Mouse (Mus musculus) MEL (cell line): ENCODE data around the gene Kat8. TPM values are rescaled to one million over a fixed set of nuclear protein-coding genes. Genes with fewer than 3 reads are reported as not detected.
A peak's percentile ranks its signal among the peaks of the same experiment; 100 is the strongest.

Experiments used
- DNase-seq: peaks from one replicate; pipeline ENCODE4 v3.0.0; 2011; ENCODE audit warnings: low read depth, low spot score
- H3K27ac ChIP-seq: 2 replicates; pipeline ENCODE4 v1.5.1; 2012; ENCODE audit warnings: low read depth, mild to moderate bottlenecking, control low read depth, low read length, moderate library complexity; ENCODE audit not compliant: control insufficient read depth
- H3K27me3 ChIP-seq, 2 experiments: fragments of 150-350 bp in 1 of 2; sonication (generic) in 1 of 2; 2 replicates each; pipeline ENCODE4 v1.6.1; 2012; ENCODE audit warnings: low read length in 2 of 2, mild to moderate bottlenecking in 2 of 2, improper control_type of control experiment in 1 of 2, moderate library complexity in 1 of 2; ENCODE audit not compliant: insufficient read depth in 2 of 2, control insufficient read depth in 1 of 2
- H3K36me3 ChIP-seq, 2 experiments: 2 replicates each; pipeline ENCODE4 v1.6.1; 2012 to 2014; ENCODE audit warnings: low read length in 2 of 2, improper control_type of control experiment in 1 of 2, inconsistent platforms in 1 of 2, mild to moderate bottlenecking in 1 of 2; ENCODE audit not compliant: insufficient read depth in 2 of 2, control insufficient read depth in 1 of 2
- H3K4me1 ChIP-seq, 2 experiments: fragments of 150-350 bp in 1 of 2; sonication (generic) in 1 of 2; 2 replicates each; pipeline ENCODE4 v1.6.1; 2012; ENCODE audit warnings: low read length in 2 of 2, improper control_type of control experiment in 1 of 2, mild to moderate bottlenecking in 1 of 2; ENCODE audit not compliant: insufficient read depth in 2 of 2, control insufficient read depth in 1 of 2
- H3K4me3 ChIP-seq, 2 experiments: fragments of 150-350 bp in 1 of 2; sonication (generic) in 1 of 2; 2 replicates each; pipeline ENCODE4 v1.5.1; 2012; ENCODE audit warnings: low read depth in 2 of 2, low read length in 2 of 2, mild to moderate bottlenecking in 2 of 2, moderate library complexity in 2 of 2, control low read depth in 1 of 2, improper control_type of control experiment in 1 of 2; ENCODE audit not compliant: control insufficient read depth in 1 of 2, insufficient read depth in 1 of 2
- H3K79me2 ChIP-seq: 2 replicates; pipeline ENCODE4 v1.6.1; 2012; ENCODE audit warnings: mild to moderate bottlenecking, low read length, moderate library complexity; ENCODE audit not compliant: control insufficient read depth, poor library complexity, insufficient read depth
- H3K9ac ChIP-seq: 2 replicates; pipeline ENCODE4 v1.6.1; 2012; ENCODE audit warnings: low read depth, mild to moderate bottlenecking, control low read depth, low read length, moderate library complexity; ENCODE audit not compliant: control insufficient read depth, poor library complexity, severe bottlenecking
- H3K9me3 ChIP-seq: fragments of 150-350 bp; sonication (generic); replicated peaks from 2 replicates; pipeline ENCODE4 v1.6.1; 2012; ENCODE audit warnings: mild to moderate bottlenecking, low read length, improper control_type of control experiment, moderate library complexity; ENCODE audit not compliant: insufficient read depth
- BHLHE40 ChIP-seq: IDR thresholded peaks from 2 replicates; pipeline ENCODE4 v1.6.1; 2012; ENCODE audit warnings: low read depth, mild to moderate bottlenecking, inconsistent platforms, low read length, improper control_type of control experiment, borderline replicate concordance
- CHD1 ChIP-seq: IDR thresholded peaks from 2 replicates; pipeline ENCODE4 v1.6.1; 2012; ENCODE audit warnings: low read depth, mild to moderate bottlenecking, inconsistent platforms, low read length, improper control_type of control experiment
- CHD2 ChIP-seq: IDR thresholded peaks from 2 replicates; pipeline ENCODE4 v1.6.1; 2011; ENCODE audit warnings: low read length, improper control_type of control experiment
- CTCF ChIP-seq, 3 experiments: IDR thresholded peaks in 2 of 3; conservative IDR thresholded peaks in 1 of 3; 2 replicates each; pipeline ENCODE4 v1.5.1; 2011 to 2012; ENCODE audit warnings: low read length in 3 of 3, low read depth in 2 of 3, mild to moderate bottlenecking in 2 of 3, improper control_type of control experiment in 1 of 3, inconsistent platforms in 1 of 3, mixed read lengths in 1 of 3, moderate library complexity in 1 of 3; ENCODE audit not compliant: control insufficient read depth in 1 of 3, insufficient read depth in 1 of 3, poor library complexity in 1 of 3, severe bottlenecking in 1 of 3
- E2F4 ChIP-seq: IDR thresholded peaks from 2 replicates; pipeline ENCODE4 v1.6.1; 2011; ENCODE audit warnings: low read depth, low read length, improper control_type of control experiment, borderline replicate concordance
- EP300 ChIP-seq, 2 experiments: IDR thresholded peaks; 2 replicates each; pipeline ENCODE4 v1.6.1; 2011; ENCODE audit warnings: improper control_type of control experiment in 2 of 2, low read length in 2 of 2, low read depth in 1 of 2, mild to moderate bottlenecking in 1 of 2
- ETS1 ChIP-seq: IDR thresholded peaks from 2 replicates; pipeline ENCODE4 v1.6.1; 2012; ENCODE audit warnings: low read depth, mild to moderate bottlenecking, inconsistent platforms, low read length, improper control_type of control experiment, moderate library complexity
- GABPA ChIP-seq: IDR thresholded peaks from 2 replicates; pipeline ENCODE4 v1.6.1; 2012; ENCODE audit warnings: low read depth, mild to moderate bottlenecking, inconsistent platforms, low read length, improper control_type of control experiment, moderate library complexity
- GATA1 ChIP-seq: IDR thresholded peaks from 2 replicates; pipeline ENCODE4 v1.6.1; 2011; ENCODE audit warnings: low read depth, low read length, improper control_type of control experiment
- HCFC1 ChIP-seq: IDR thresholded peaks from 2 replicates; pipeline ENCODE4 v1.6.1; 2012; ENCODE audit warnings: low read depth, mild to moderate bottlenecking, inconsistent platforms, low read length, improper control_type of control experiment, moderate library complexity
- JUND ChIP-seq: IDR thresholded peaks from 2 replicates; pipeline ENCODE4 v1.6.1; 2011; ENCODE audit warnings: low read depth, mild to moderate bottlenecking, improper control_type of control experiment, low read length
- KAT2A ChIP-seq: conservative IDR thresholded peaks from 2 replicates; pipeline ENCODE4 v1.6.1; 2012; ENCODE audit warnings: low read depth, low read length, improper control_type of control experiment, inconsistent platforms
- MAFK ChIP-seq: IDR thresholded peaks from 2 replicates; pipeline ENCODE4 v1.6.1; 2011; ENCODE audit warnings: low read depth, mild to moderate bottlenecking, low read length, improper control_type of control experiment, borderline replicate concordance
- MAZ ChIP-seq: IDR thresholded peaks from 2 replicates; pipeline ENCODE4 v1.6.1; 2012; ENCODE audit warnings: low read depth, mild to moderate bottlenecking, inconsistent platforms, low read length, improper control_type of control experiment
- MEF2A ChIP-seq: IDR thresholded peaks from 2 replicates; pipeline ENCODE4 v1.6.1; 2014; ENCODE audit warnings: low read depth, mild to moderate bottlenecking, inconsistent platforms, low read length, improper control_type of control experiment; ENCODE audit not compliant: poor library complexity, insufficient replicate concordance, severe bottlenecking; ENCODE audit errors: extremely low read depth
- MXI1 ChIP-seq: IDR thresholded peaks from 2 replicates; pipeline ENCODE4 v1.6.1; 2011; ENCODE audit warnings: mild to moderate bottlenecking, low read depth, low read length, improper control_type of control experiment
- MYB ChIP-seq: IDR thresholded peaks from 2 replicates; pipeline ENCODE4 v1.6.1; 2011; ENCODE audit warnings: mild to moderate bottlenecking, low read depth, low read length, improper control_type of control experiment
- MYC ChIP-seq: IDR thresholded peaks from 2 replicates; pipeline ENCODE4 v1.6.1; 2011; ENCODE audit warnings: low read depth, mild to moderate bottlenecking, low read length, improper control_type of control experiment, moderate library complexity
- NELFE ChIP-seq: IDR thresholded peaks from 2 replicates; pipeline ENCODE4 v1.6.1; 2011; ENCODE audit warnings: low read depth, low read length, improper control_type of control experiment
- NRF1 ChIP-seq: IDR thresholded peaks from 2 replicates; pipeline ENCODE4 v1.6.1; 2014; ENCODE audit warnings: low read depth, mild to moderate bottlenecking, inconsistent platforms, low read length, improper control_type of control experiment, moderate library complexity; ENCODE audit not compliant: poor library complexity, insufficient read depth, severe bottlenecking
- POLR2A ChIP-seq, 2 experiments: IDR thresholded peaks; 2 replicates each; pipeline ENCODE4 v1.6.1; 2011 to 2012; ENCODE audit warnings: low read length in 2 of 2, mild to moderate bottlenecking in 2 of 2, control low read depth in 1 of 2, improper control_type of control experiment in 1 of 2, low read depth in 1 of 2, moderate library complexity in 1 of 2; ENCODE audit not compliant: control insufficient read depth in 1 of 2, insufficient read depth in 1 of 2, poor library complexity in 1 of 2
- POLR2AphosphoS2 ChIP-seq: IDR thresholded peaks from 2 replicates; pipeline ENCODE4 v1.6.1; 2011; ENCODE audit warnings: low read length, improper control_type of control experiment
- RAD21 ChIP-seq: IDR thresholded peaks from 2 replicates; pipeline ENCODE4 v1.6.1; 2011; ENCODE audit warnings: mild to moderate bottlenecking, low read depth, low read length, improper control_type of control experiment
- RCOR1 ChIP-seq: IDR thresholded peaks from 2 replicates; pipeline ENCODE4 v1.6.1; 2012; ENCODE audit warnings: low read depth, mild to moderate bottlenecking, inconsistent platforms, low read length, improper control_type of control experiment
- SIN3A ChIP-seq: IDR thresholded peaks from 2 replicates; pipeline ENCODE4 v1.6.1; 2012; ENCODE audit warnings: low read length, improper control_type of control experiment, inconsistent platforms
- SMC3 ChIP-seq: IDR thresholded peaks from 2 replicates; pipeline ENCODE4 v1.6.1; 2011; ENCODE audit warnings: low read depth, low read length, improper control_type of control experiment
- TAL1 ChIP-seq: IDR thresholded peaks from 2 replicates; pipeline ENCODE4 v1.6.1; 2012; ENCODE audit warnings: mild to moderate bottlenecking, inconsistent platforms, low read length, moderate library complexity, mixed read lengths
- TBP ChIP-seq: IDR thresholded peaks from 2 replicates; pipeline ENCODE4 v1.8.0; 2011; ENCODE audit warnings: low read depth, low read length, improper control_type of control experiment
- TCF12 ChIP-seq: IDR thresholded peaks from 2 replicates; pipeline ENCODE4 v1.6.1; 2014; ENCODE audit warnings: low read depth, mild to moderate bottlenecking, inconsistent platforms, low read length, improper control_type of control experiment, moderate library complexity
- UBTF ChIP-seq: IDR thresholded peaks from 2 replicates; pipeline ENCODE4 v1.6.1; 2012; ENCODE audit warnings: low read depth, mild to moderate bottlenecking, inconsistent platforms, low read length, improper control_type of control experiment, moderate library complexity, borderline replicate concordance; ENCODE audit not compliant: insufficient read depth
- USF1 ChIP-seq: IDR thresholded peaks from 2 replicates; pipeline ENCODE4 v1.6.1; 2014; ENCODE audit warnings: low read depth, mild to moderate bottlenecking, inconsistent platforms, low read length, improper control_type of control experiment, moderate library complexity
- USF2 ChIP-seq, 2 experiments: IDR thresholded peaks; 2 replicates each; pipeline ENCODE4 v1.6.1; 2011 to 2012; ENCODE audit warnings: improper control_type of control experiment in 2 of 2, low read length in 2 of 2, borderline replicate concordance in 1 of 2, inconsistent platforms in 1 of 2, low read depth in 1 of 2, mild to moderate bottlenecking in 1 of 2; ENCODE audit not compliant: insufficient read depth in 1 of 2
- ZC3H11A ChIP-seq: IDR thresholded peaks from 2 replicates; pipeline ENCODE4 v1.6.1; 2012; ENCODE audit warnings: low read depth, mild to moderate bottlenecking, inconsistent platforms, low read length, improper control_type of control experiment
- ZKSCAN1 ChIP-seq: IDR thresholded peaks from 2 replicates; pipeline ENCODE4 v1.6.1; 2012; ENCODE audit warnings: low read depth, mild to moderate bottlenecking, inconsistent platforms, low read length, improper control_type of control experiment, moderate library complexity
- ZMIZ1 ChIP-seq: IDR thresholded peaks from 2 replicates; pipeline ENCODE4 v1.6.1; 2012; ENCODE audit warnings: low read depth, mild to moderate bottlenecking, inconsistent platforms, low read length, improper control_type of control experiment, moderate library complexity
- ZNF384 ChIP-seq: IDR thresholded peaks from 2 replicates; pipeline ENCODE4 v1.6.1; 2012; ENCODE audit warnings: low read depth, mild to moderate bottlenecking, inconsistent platforms, low read length, improper control_type of control experiment
- polyA plus RNA-seq, 2 experiments: library from polyadenylated mRNA; stranded (reverse) in 1 of 2; unstranded in 1 of 2; fragments of >175 nt in 1 of 2; fragments of >200 nt in 1 of 2; gene quantifications; 2 replicates each; pipeline versions ENCODE4 v1.2.1 to v1.2.4; 2012; ENCODE audit warnings: low replicate concordance in 2 of 2, low read depth in 1 of 2; ENCODE audit not compliant: insufficient read length in 2 of 2, insufficient read depth in 1 of 2, missing spikeins in 1 of 2
- total RNA-seq: library from RNA; depleted of rRNA; stranded (reverse); fragments of 300-350 nt; gene quantifications from 2 replicates; pipeline ENCODE4 v1.2.3, GENCODE M21; 2012

The Kat8 gene
- total and polyA plus RNA-seq, 3 experiments = 39.5 to 45.8 TPM; not detected in 1

DNA sequence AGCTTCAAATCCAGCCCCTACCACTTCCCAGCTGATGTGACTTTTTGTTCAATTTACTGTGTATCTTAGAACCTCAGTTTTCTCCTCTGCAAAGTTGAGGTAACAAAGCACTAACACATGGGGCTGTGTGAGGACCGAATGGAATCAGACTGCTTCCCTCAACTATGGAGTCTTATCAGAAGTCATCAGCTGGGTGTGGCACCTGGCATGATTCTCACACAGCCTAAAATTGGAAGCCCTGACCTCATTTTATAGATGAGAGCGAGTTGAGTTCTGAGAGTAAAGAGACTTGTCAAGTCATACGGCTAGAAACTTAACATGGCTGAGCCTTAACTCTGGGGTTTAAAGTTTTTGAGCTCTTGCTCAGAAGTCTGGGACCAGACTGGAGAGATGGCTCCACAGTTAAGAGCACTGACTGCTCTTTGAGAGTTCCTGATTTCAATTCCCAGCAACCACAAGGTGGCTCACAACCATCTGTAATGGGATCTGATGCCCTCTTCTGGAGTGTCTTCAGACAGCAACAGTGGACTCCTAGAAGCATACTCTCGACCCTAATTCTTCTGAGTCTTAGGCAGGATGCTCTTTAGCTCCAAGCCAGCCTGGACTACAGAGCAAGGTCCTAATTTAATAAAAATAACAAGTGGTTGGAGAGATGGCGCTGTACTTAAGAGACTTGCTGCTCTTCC, 42.0 kb upstream of the Kat8 start:
- Histone ChIP-seq H3K27ac (no peak overlapping the region), H3K79me2 (peaks cover 13% of the 10 kb centered on the region), H3K27me3 (no peaks in the 10 kb centered on the region), H3K36me3 (peaks cover 2 to 21% of the 10 kb centered on the region in 2 experiments; a peak in 3 of 4 replicates), H3K4me3 (no peak overlapping the region), H3K4me1 (peaks cover 6 to 16% of the 10 kb centered on the region in 2 experiments), H3K9ac (no peak overlapping the region), H3K9me3 (no peaks in the 10 kb centered on the region)
- DNase-seq = peak; percentile 67
- TF ChIP-seq NRF1 (no peak), MXI1 (peak; percentile 45; the same call in 1 of the 2 replicates), USF2 (IDR thresholded peaks at IDR 0.05; ENCODE audit: borderline replicate concordance in 1 of 2, insufficient read depth in 1 of 2, low read depth in 1 of 2, low read length in 2 of 2) (no peak), NELFE (no peak), UBTF (no peak), GABPA (no peak), MYC (no peak), HCFC1 (no peak), TBP (no peak), ZC3H11A (no peak; the same call in 1 of the 2 replicates), EP300 (IDR thresholded peaks at IDR 0.05; ENCODE audit: low read depth in 1 of 2, low read length in 2 of 2) (peak; percentile 7 to 24; a peak in 1 of 4 replicates), POLR2A (IDR thresholded peaks at IDR 0.05; ENCODE audit: control insufficient read depth in 1 of 2, insufficient read depth in 1 of 2, low read depth in 1 of 2, low read length in 2 of 2, poor library complexity in 1 of 2) (no peak), SIN3A (peak; percentile 44), RCOR1 (0 out of 2 replicates have a peak, but pooled peaks have one; percentile 30), CHD2 (no peak), MAFK (no peak), TCF12 (no peak; the same call in 1 of the 2 replicates), SMC3 (peak; percentile 71), RAD21 (peak; percentile 42), CHD1 (no peak), USF1 (no peak), KAT2A (0 out of 2 replicates have a peak, but pooled peaks have one; percentile 16), ZMIZ1 (no peak), CTCF (IDR thresholded peaks at IDR 0.05 in 2 of 3, conservative IDR thresholded peaks at IDR 0.05 in 1 of 3; ENCODE audit: control insufficient read depth in 1 of 3, insufficient read depth in 1 of 3, low read depth in 2 of 3, low read length in 3 of 3, poor library complexity in 1 of 3, severe bottlenecking in 1 of 3) (peak; percentile 30 to 86 (median 36); a peak in 5 of 6 replicates), MYB (no peak), ETS1 (peak; percentile 63), E2F4 (no peak), BHLHE40 (no peak), MAZ (no peak), POLR2AphosphoS2 (0 out of 2 replicates have a peak, but pooled peaks have one; percentile 29), ZNF384 (no peak), JUND (no peak), GATA1 (peak; percentile 48), ZKSCAN1 (no peak), TAL1 (no peak), MEF2A (no peak)
